Mouse (Mus musculus) ES-E14 (cell line): ENCODE results near the gene Tmem242. TPM values are rescaled to one million over a fixed set of nuclear protein-coding genes. Genes with fewer than 3 reads are reported as not detected.

Experiments used
- DNase-seq: peaks from one replicate; pipeline ENCODE4 v3.0.0-alpha.2; 2013; ENCODE audit warnings: low read depth, low spot score
- H3K27ac ChIP-seq: 2 replicates; pipeline ENCODE4 v1.5.1; 2012; ENCODE audit warnings: low read depth, mild to moderate bottlenecking, low read length, moderate library complexity, mixed read lengths; ENCODE audit not compliant: poor library complexity, insufficient read depth, severe bottlenecking
- H3K36me3 ChIP-seq: 2 replicates; pipeline ENCODE4 v1.6.1; 2012; ENCODE audit warnings: mild to moderate bottlenecking, low read length, moderate library complexity, mixed read lengths; ENCODE audit not compliant: control insufficient read depth, poor library complexity, insufficient read depth, severe bottlenecking
- H3K4me1 ChIP-seq, 2 experiments: fragments of 150-350 bp in 1 of 2; sonication (generic) in 1 of 2; 2 replicates each; pipeline ENCODE4 v1.6.1; 2012; ENCODE audit warnings: low read length in 2 of 2, mild to moderate bottlenecking in 1 of 2, mixed read lengths in 1 of 2; ENCODE audit not compliant: control insufficient read depth in 2 of 2, insufficient read depth in 2 of 2, poor library complexity in 1 of 2
- H3K4me3 ChIP-seq, 2 experiments: fragments of 150-350 bp in 1 of 2; sonication (generic) in 1 of 2; 2 replicates each; pipeline ENCODE4 v1.5.1; 2012; ENCODE audit warnings: low read length in 2 of 2, low read depth in 1 of 2, mild to moderate bottlenecking in 1 of 2, mixed read lengths in 1 of 2; ENCODE audit not compliant: insufficient read depth in 1 of 2, poor library complexity in 1 of 2, severe bottlenecking in 1 of 2
- H3K9ac ChIP-seq: 2 replicates; pipeline ENCODE4 v1.6.1; 2012; ENCODE audit warnings: low read depth, mild to moderate bottlenecking, low read length, mixed read lengths; ENCODE audit not compliant: poor library complexity, insufficient read depth, severe bottlenecking
- H3K9me3 ChIP-seq: fragments of 150-350 bp; sonication (generic); 2 replicates; pipeline ENCODE4 v1.6.1; 2012; ENCODE audit warnings: low read depth, mild to moderate bottlenecking, low read length; ENCODE audit not compliant: control insufficient read depth, insufficient read depth
- CHD2 ChIP-seq: IDR thresholded peaks from 2 replicates; pipeline ENCODE4 v1.6.1; 2014; ENCODE audit warnings: mild to moderate bottlenecking, low read depth, low read length, inconsistent platforms
- HCFC1 ChIP-seq: IDR thresholded peaks from 2 replicates; pipeline ENCODE4 v1.6.1; 2012; ENCODE audit warnings: low read length, inconsistent platforms, borderline replicate concordance; ENCODE audit not compliant: insufficient read depth
- MAFK ChIP-seq: IDR thresholded peaks from 2 replicates; pipeline ENCODE4 v1.6.1; 2014; ENCODE audit warnings: mild to moderate bottlenecking, low read depth, low read length, inconsistent platforms; ENCODE audit not compliant: insufficient read depth
- ZC3H11A ChIP-seq: IDR thresholded peaks from 2 replicates; pipeline ENCODE4 v1.6.1; 2012; ENCODE audit warnings: low read depth, mild to moderate bottlenecking, inconsistent platforms, low read length, borderline replicate concordance
- ZNF384 ChIP-seq: IDR thresholded peaks from 2 replicates; pipeline ENCODE4 v1.6.1; 2012; ENCODE audit warnings: low read depth, low read length, inconsistent platforms
- in situ Hi-C, 2 experiments: fragments of 600-800 bp; cut with MboI; formaldehyde crosslinking; loops; one replicate each; pipeline ENCODE4 v1.15.1; 2025; ENCODE audit warnings: low sequenced_read_pairs in 2 of 2, inconsistent platforms in 1 of 2; ENCODE audit not compliant: unreplicated experiment in 2 of 2
- total RNA-seq: library from RNA; depleted of rRNA; stranded (reverse); fragments of 300-350 nt; gene quantifications from 2 replicates; pipeline ENCODE4 v1.2.3, GENCODE M21; 2012; rRNA removed

The Tmem242 gene
- total RNA-seq, 1 experiment, result 61.6 TPM

DNA sequence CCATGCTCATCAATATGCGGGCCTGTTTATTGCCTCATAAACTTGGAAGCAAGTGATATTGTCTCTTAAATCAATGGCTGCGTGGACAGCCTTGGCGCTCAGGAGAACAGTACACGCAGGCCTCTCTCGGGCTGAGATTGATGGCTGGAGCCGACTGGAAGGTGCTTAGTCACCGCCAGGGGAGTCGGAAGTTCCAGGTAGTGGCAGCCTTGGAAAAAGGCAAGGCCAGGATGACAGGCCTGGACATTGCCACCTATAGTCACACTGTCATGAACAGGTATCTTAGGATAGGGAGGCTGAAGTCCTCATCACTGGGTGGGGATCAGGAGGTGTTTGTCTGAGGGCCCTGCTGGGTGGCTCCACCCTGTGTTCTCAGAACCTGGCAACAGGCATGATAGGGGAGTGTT, 74.1 kb downstream of the Tmem242 start:
- no peak overlapping the region for H3K27ac ChIP-seq
- no peak for DNase-seq

More for the DNA sequence above, 74.1 kb downstream of the Tmem242 start:
- Histone ChIP-seq H3K9me3 (no peaks in the 10 kb centered on the region), H3K9ac (no peak overlapping the region), H3K36me3 (no peaks in the 10 kb centered on the region), H3K4me3 (no peak overlapping the region), H3K4me1 (peaks cover 0 to 5% of the 10 kb centered on the region in 2 experiments; a peak in 1 of 4 replicates)
- TF ChIP-seq MAFK (no peak), HCFC1 (no peak), ZNF384 (no peak), ZC3H11A (no peak), CHD2 (no peak)
- in situ Hi-C loops, result no loop called here

Other genes with a start within 250 kb of the Tmem242 start
- 2.1 and 2.5 TPM in 2 replicates for gene Ldhal6b, start 21.5 kb downstream of the Tmem242 start, total RNA-seq
- 0.76 and 1.3 TPM in 2 replicates for gene Zdhhc14, start 52.3 kb upstream of the Tmem242 start, total RNA-seq